Mouse (Mus musculus): Measurements from ENCODE around the gene Prl2c2. TPM values are rescaled to one million over a fixed set of nuclear protein-coding genes. Genes with fewer than 3 reads are reported as not detected.
"Not testable (repeated sequence)": the region's sequence is repeated elsewhere in the genome, so short reads cannot be mapped to it uniquely, and the experiment has no call there.

Prl2c2 gene
- total RNA-seq (2021) = not detected
- long read RNA-seq = 0 reads

DNA sequence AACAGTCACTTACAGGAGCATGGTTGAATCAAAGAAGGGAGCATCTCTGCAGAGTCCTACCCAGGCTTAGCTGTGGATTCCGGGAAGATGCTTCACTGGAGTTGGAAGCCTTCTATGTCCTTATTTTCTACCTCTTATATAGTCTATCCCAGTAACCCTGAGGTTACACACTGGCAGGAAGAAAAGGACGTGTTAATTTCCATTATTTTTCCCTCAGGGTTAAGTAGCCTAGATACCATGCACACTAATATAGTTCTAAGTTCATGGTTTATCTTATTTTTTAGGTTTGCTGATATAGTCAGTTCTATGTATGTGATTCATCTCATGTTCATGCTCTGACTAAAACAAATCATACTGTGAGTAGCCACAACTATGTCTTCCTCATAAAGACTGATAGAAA is at the start of gene Prl2c2:
Gene Prl2c2 (minus strand): TSS at position 101 of the 400 bp plus-strand sequence.
- DNase-seq (ENCODE audit: low spot score in 2 of 2) = not testable (repeated sequence)

DNA sequence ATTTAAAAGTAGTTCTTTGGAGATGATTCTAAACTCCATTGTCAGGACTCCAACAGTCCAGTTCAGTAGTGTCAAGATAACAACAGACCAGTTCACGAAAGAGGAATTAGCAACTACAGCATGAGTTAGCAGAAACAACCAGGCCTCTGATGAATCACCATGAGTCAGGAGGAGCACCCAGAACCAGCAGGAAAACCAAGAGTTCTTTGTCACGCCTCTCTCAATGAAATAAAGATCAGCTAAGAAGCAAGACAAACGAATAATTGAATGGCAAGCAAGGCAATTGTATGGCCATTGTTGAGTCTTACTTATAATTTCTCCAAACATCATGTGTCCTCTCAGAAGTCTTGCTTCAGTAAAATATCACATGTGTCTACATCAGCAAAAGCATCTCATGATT is 20.7 kb upstream of the Prl2c2 start:
- DNase-seq (ENCODE audit: low spot score in 2 of 2) = not testable (repeated sequence)

DNA sequence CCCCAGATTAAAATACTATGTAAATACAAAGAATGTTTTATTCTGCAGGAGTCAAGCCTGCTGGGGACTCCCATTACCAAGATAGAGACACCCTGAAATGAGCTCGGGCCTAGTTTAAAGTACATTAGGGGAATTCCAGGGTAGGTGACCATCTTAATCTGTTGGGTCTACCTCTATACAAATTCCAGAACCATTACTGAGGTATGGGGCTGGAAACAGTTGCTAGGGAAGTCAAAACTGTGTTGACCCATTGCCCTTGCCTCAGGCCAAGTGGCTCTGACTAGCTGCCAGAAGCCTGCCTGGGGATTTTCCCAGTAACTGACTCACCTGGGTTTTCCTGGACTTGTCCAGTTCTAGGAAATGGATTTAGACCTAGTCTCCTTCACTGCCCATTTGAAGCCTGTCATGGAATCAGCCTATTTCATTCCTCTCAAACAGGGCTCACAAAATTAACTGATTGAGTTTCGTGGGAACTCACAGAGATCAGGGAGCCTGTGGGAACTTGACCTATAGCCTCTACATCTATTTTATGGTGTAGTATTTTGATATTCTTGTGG is 8.9 kb upstream of the Prl2c2 start:
- not testable (repeated sequence) for DNase-seq (ENCODE audit: low spot score in 2 of 2)

Other genes starting within 250 kb of the Prl2c2 start
- not detected for gene Prl2c3, start 205.3 kb downstream of the Prl2c2 start, total RNA-seq (2021)
- gene Prl2c5, start 177.3 kb upstream of the Prl2c2 start, total RNA-seq (2021) = not detected